Mouse (Mus musculus): ENCODE measurements at regions not wholly inside any gene's neighbourhood (a gene's known extent, or its start where the extent isn't known, plus 50 kb on each side); places are given as distances from the start of the nearest gene placed in this dataset.

- no peaks in the 10 kb centered on the region for H3K79me2 ChIP-seq (ENCODE audit: control insufficient read depth, insufficient read depth, low read length, poor library complexity)
- TF ChIP-seq POLR2AphosphoS5 (IDR thresholded peaks at IDR 0.05; ENCODE audit: borderline replicate concordance, low read depth, low read length) (no peak), ZC3H11A (IDR thresholded peaks at IDR 0.05; ENCODE audit: low read depth, low read length) (no peak), ZNF384 (IDR thresholded peaks at IDR 0.05; ENCODE audit: low read depth, low read length) (no peak), MYB (IDR thresholded peaks at IDR 0.05; ENCODE audit: low read depth, low read length) (no peak), GABPA (IDR thresholded peaks at IDR 0.05; ENCODE audit: low read depth, low read length) (no peak), MAFK (IDR thresholded peaks at IDR 0.05; ENCODE audit: borderline replicate concordance, low read depth, low read length) (no peak), POLR2AphosphoS2 (IDR thresholded peaks at IDR 0.05; ENCODE audit: low read length) (no peak)
Observed at GRCm38 (mm10) chr13:110600377-110600776, 205.5 kb downstream of the Plk2 start.

GRCm38 (mm10) chr13:110601352-110601751 lies 206.5 kb downstream of the Plk2 start:
- TF ChIP-seq MAX (IDR thresholded peaks at IDR 0.05; ENCODE audit: low read length) (no peak), SMC3 (IDR thresholded peaks at IDR 0.05; ENCODE audit: low read depth, low read length) (no peak), MYC (IDR thresholded peaks at IDR 0.05; ENCODE audit: low read depth, low read length) (no peak), HCFC1 (IDR thresholded peaks at IDR 0.05; ENCODE audit: low read depth, low read length) (no peak), E2F4 (IDR thresholded peaks at IDR 0.05; ENCODE audit: borderline replicate concordance, low read depth, low read length) (no peak), RCOR1 (IDR thresholded peaks at IDR 0.05; ENCODE audit: low read depth, low read length) (no peak), POLR2AphosphoS2 (IDR thresholded peaks at IDR 0.05; ENCODE audit: low read length) (no peak), ZMIZ1 (IDR thresholded peaks at IDR 0.05; ENCODE audit: low read depth, low read length) (no peak), MYB (IDR thresholded peaks at IDR 0.05; ENCODE audit: low read depth, low read length) (no peak), MEF2A (IDR thresholded peaks at IDR 0.05; ENCODE audit: extremely low read depth, insufficient replicate concordance, low read depth, low read length, poor library complexity, severe bottlenecking) (no peak), ZC3H11A (IDR thresholded peaks at IDR 0.05; ENCODE audit: low read depth, low read length) (no peak), POLR2AphosphoS5 (IDR thresholded peaks at IDR 0.05; ENCODE audit: borderline replicate concordance, low read depth, low read length) (no peak), ZKSCAN1 (IDR thresholded peaks at IDR 0.05; ENCODE audit: low read depth, low read length) (no peak), ELF1 (IDR thresholded peaks at IDR 0.05; ENCODE audit: low read depth, low read length) (no peak), POLR2A (IDR thresholded peaks at IDR 0.05; ENCODE audit: control insufficient read depth in 1 of 2, insufficient read depth in 1 of 2, low read depth in 1 of 2, low read length in 2 of 2, poor library complexity in 1 of 2) (no peak), TBP (IDR thresholded peaks at IDR 0.05; ENCODE audit: low read depth, low read length) (no peak), SIN3A (IDR thresholded peaks at IDR 0.05; ENCODE audit: low read length) (no peak), ZNF384 (IDR thresholded peaks at IDR 0.05; ENCODE audit: low read depth, low read length) (no peak), KAT2A (conservative IDR thresholded peaks at IDR 0.05; ENCODE audit: low read depth, low read length) (no peak), UBTF (IDR thresholded peaks at IDR 0.05; ENCODE audit: borderline replicate concordance, insufficient read depth, low read depth, low read length) (no peak)
- no peak overlapping the region for H3K27ac ChIP-seq (ENCODE audit: control insufficient read depth, low read depth, low read length)
- no peaks in the 10 kb centered on the region for H3K27me3 ChIP-seq (ENCODE audit: control insufficient read depth in 1 of 2, insufficient read depth in 2 of 2, low read length in 2 of 2)
- DNase-seq (ENCODE audit: low read depth, low spot score): no peak
- H3K9ac ChIP-seq (ENCODE audit: control insufficient read depth, low read depth, low read length, poor library complexity, severe bottlenecking): no peak overlapping the region
- no peaks in the 10 kb centered on the region for H3K9me3 ChIP-seq (replicated peaks; ENCODE audit: insufficient read depth, low read length)
- H3K79me2 ChIP-seq (ENCODE audit: control insufficient read depth, insufficient read depth, low read length, poor library complexity): no peaks in the 10 kb centered on the region
- no peak overlapping the region for H3K4me3 ChIP-seq (ENCODE audit: control insufficient read depth in 1 of 2, insufficient read depth in 1 of 2, low read depth in 2 of 2, low read length in 2 of 2)
- H3K4me1 ChIP-seq (ENCODE audit: control insufficient read depth in 1 of 2, insufficient read depth in 2 of 2, low read length in 2 of 2): no peaks in the 10 kb centered on the region
- H3K36me3 ChIP-seq (ENCODE audit: control insufficient read depth in 1 of 2, insufficient read depth in 2 of 2, low read length in 2 of 2): no peaks in the 10 kb centered on the region

More at GRCm38 (mm10) chr13:110600377-110600776, 205.5 kb downstream of the Plk2 start:
- Histone ChIP-seq H3K4me1 (ENCODE audit: control insufficient read depth in 1 of 2, insufficient read depth in 2 of 2, low read length in 2 of 2) (no peaks in the 10 kb centered on the region), H3K36me3 (ENCODE audit: control insufficient read depth in 1 of 2, insufficient read depth in 2 of 2, low read length in 2 of 2) (no peaks in the 10 kb centered on the region), H3K27me3 (ENCODE audit: control insufficient read depth in 1 of 2, insufficient read depth in 2 of 2, low read length in 2 of 2) (no peaks in the 10 kb centered on the region), H3K27ac (ENCODE audit: control insufficient read depth, low read depth, low read length) (no peak overlapping the region), H3K4me3 (ENCODE audit: control insufficient read depth in 1 of 2, insufficient read depth in 1 of 2, low read depth in 2 of 2, low read length in 2 of 2) (no peak overlapping the region), H3K9me3 (replicated peaks; ENCODE audit: insufficient read depth, low read length) (no peaks in the 10 kb centered on the region), H3K9ac (ENCODE audit: control insufficient read depth, low read depth, low read length, poor library complexity, severe bottlenecking) (no peak overlapping the region)
- DNase-seq (ENCODE audit: low read depth, low spot score): no peak
